In the genomic region with DNA sequence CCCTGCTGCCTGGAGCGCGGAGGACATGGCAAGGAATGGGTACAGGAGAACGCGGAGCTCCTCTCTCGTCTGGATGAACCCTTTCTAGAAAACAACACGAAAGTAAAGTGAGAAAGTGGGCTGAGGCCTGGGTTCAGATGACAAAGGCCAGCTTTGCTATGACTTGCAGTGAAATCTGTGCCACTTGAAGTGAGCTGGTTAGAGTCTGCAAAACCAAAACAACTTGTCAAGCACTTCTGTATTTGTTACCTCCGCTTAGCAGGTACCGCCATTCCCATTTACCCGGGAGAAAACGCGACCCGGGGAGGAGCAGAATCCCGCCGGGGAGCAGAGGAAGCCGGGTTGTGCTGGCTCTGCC, we compare ENCODE assay signal across 8 mouse cellular contexts. TPM values are rescaled to one million over a fixed set of nuclear protein-coding genes. Genes with fewer than 3 reads are reported as not detected.
DNase-seq lines count a peak whose midpoint lies in the region; ATAC-seq and TF ChIP-seq lines count a peak whose summit lies in the region.

No protein-coding gene starts in this region.

- H3K4me1 ChIP-seq in lung, embryonic 14.5 days (ENCODE audit: insufficient read depth) = no peaks in the 10 kb centered on the region
- peaks cover 10% of the 10 kb centered on the region; the same call in 1 of the 2 replicates for H3K4me1 ChIP-seq in forebrain, embryonic 11.5 days (replicated peaks; ENCODE audit: control insufficient read depth, insufficient read depth, low read length)
- peaks cover 13% of the 10 kb centered on the region for H3K4me1 ChIP-seq in limb, embryonic 11.5 days (ENCODE audit: control insufficient read depth, insufficient read depth, low read length)
- H3K4me1 ChIP-seq in neural tube, embryonic 15.5 days = peaks cover 21% of the 10 kb centered on the region

- DNase-seq in lung, embryonic 14.5 days = no peak
- DNase-seq in lung, postnatal 25 days (ENCODE audit: low spot score) = no peak
- no peak for DNase-seq in forebrain, embryonic 11.5 days (ENCODE audit: low spot score)
- DNase-seq in limb, embryonic 11.5 days (ENCODE audit: low spot score) = no peak
- no peak for DNase-seq in left cerebral cortex, postnatal 10 days (ENCODE audit: extremely low spot score in 1 of 2, low spot score in 2 of 2)

- peak overlapping the region; percentile 54 for H3K9ac ChIP-seq in lung, embryonic 14.5 days
- peak overlapping the region; percentile 58; the same call in 1 of the 2 replicates for H3K9ac ChIP-seq in forebrain, embryonic 11.5 days (ENCODE audit: low read length)
- peak overlapping the region; percentile 52; the same call in 1 of the 2 replicates for H3K9ac ChIP-seq in limb, embryonic 11.5 days (ENCODE audit: low read length)
- peak overlapping the region; percentile 60 for H3K9ac ChIP-seq in neural tube, embryonic 15.5 days (replicated peaks)

- 8% methylated on average over 15 of the region's 15 CpGs for WGBS in lung, embryonic 14.5 days
- WGBS in forebrain, embryonic 11.5 days = 6% methylated on average over 15 of the region's 15 CpGs
- WGBS in limb, embryonic 11.5 days = 4% methylated on average over 15 of the region's 15 CpGs
- WGBS in neural tube, embryonic 15.5 days = 6% methylated on average over 15 of the region's 15 CpGs

- no peak for TF ChIP-seq CTCF in lung, embryonic 14.5 days (IDR thresholded peaks at IDR 0.05; ENCODE audit: low read depth)

- H3K4me2 ChIP-seq in lung, embryonic 14.5 days = peak overlapping the region; percentile 96
- H3K4me2 ChIP-seq in forebrain, embryonic 11.5 days (ENCODE audit: low read depth, low read length, severe bottlenecking) = peak overlapping the region; percentile 98
- H3K4me2 ChIP-seq in limb, embryonic 11.5 days (ENCODE audit: low read depth, severe bottlenecking) = peak overlapping the region; percentile 98
- H3K4me2 ChIP-seq in neural tube, embryonic 15.5 days = peak overlapping the region; percentile 88

- peak overlapping the region; percentile 59 for H3K4me3 ChIP-seq in lung, embryonic 14.5 days (ENCODE audit: low read depth, low read length)
- peak overlapping the region; percentile 63 for H3K4me3 ChIP-seq in forebrain, embryonic 11.5 days (ENCODE audit: low read depth, low read length)
- H3K4me3 ChIP-seq in limb, embryonic 11.5 days (ENCODE audit: low read depth, low read length) = peak overlapping the region; percentile 58
- peak overlapping the region; percentile 57 for H3K4me3 ChIP-seq in neural tube, embryonic 15.5 days (replicated peaks)

- intact Hi-C loops in left cerebral cortex, postnatal 10 days (cut with DNase I) = no loop called here

- peaks cover 57% of the 10 kb centered on the region for H3K27me3 ChIP-seq in lung, embryonic 14.5 days (ENCODE audit: insufficient read depth, low read length)
- peaks cover 43% of the 10 kb centered on the region for H3K27me3 ChIP-seq in forebrain, embryonic 11.5 days (ENCODE audit: control insufficient read depth, insufficient read depth, low read length)
- H3K27me3 ChIP-seq in limb, embryonic 11.5 days (ENCODE audit: control insufficient read depth, insufficient read depth, low read length) = peaks cover 39% of the 10 kb centered on the region
- H3K27me3 ChIP-seq in neural tube, embryonic 15.5 days (replicated peaks) = peaks cover 49% of the 10 kb centered on the region

- no peaks in the 10 kb centered on the region for H3K9me3 ChIP-seq in lung, embryonic 14.5 days (ENCODE audit: low read depth, low read length)
- no peaks in the 10 kb centered on the region for H3K9me3 ChIP-seq in forebrain, embryonic 11.5 days (ENCODE audit: control insufficient read depth, low read length)
- H3K9me3 ChIP-seq in limb, embryonic 11.5 days (ENCODE audit: control insufficient read depth, low read length) = no peaks in the 10 kb centered on the region
- no peaks in the 10 kb centered on the region for H3K9me3 ChIP-seq in neural tube, embryonic 15.5 days (replicated peaks)

- ATAC-seq in lung, embryonic 14.5 days (ENCODE audit: insufficient read depth) = no peak
- no peak for ATAC-seq in forebrain, embryonic 11.5 days (replicated peaks; ENCODE audit: low FRiP score)
- ATAC-seq in limb, embryonic 11.5 days (ENCODE audit: insufficient number of reproducible peaks, low FRiP score, low TSS enrichment, low read depth) = 0 out of 2 replicates have a peak, but pooled peaks have one; percentile 1
- ATAC-seq in neural tube, embryonic 15.5 days (ENCODE audit: low FRiP score) = peak; percentile 7; the same call in 1 of the 2 replicates
- ATAC-seq in activated CD4-positive, CD25-positive, alpha-beta regulatory T cell, adult 4 months = no peak
- ATAC-seq in megakaryocyte progenitor cell, adult 5-6 weeks (replicated peaks; ENCODE audit: poor library complexity) = no peak

- no peak overlapping the region for H3K27ac ChIP-seq in lung, embryonic 14.5 days (ENCODE audit: low read depth)
- no peak overlapping the region for H3K27ac ChIP-seq in forebrain, embryonic 11.5 days (ENCODE audit: low read depth, low read length)
- H3K27ac ChIP-seq in limb, embryonic 11.5 days (replicated peaks; ENCODE audit: low read depth, low read length) = no peak overlapping the region
- H3K27ac ChIP-seq in neural tube, embryonic 15.5 days (replicated peaks) = no peak overlapping the region

- no peaks in the 10 kb centered on the region for H3K36me3 ChIP-seq in lung, embryonic 14.5 days (ENCODE audit: insufficient read depth)
- H3K36me3 ChIP-seq in forebrain, embryonic 11.5 days (ENCODE audit: control insufficient read depth, insufficient read depth, low read length) = no peaks in the 10 kb centered on the region
- no peaks in the 10 kb centered on the region for H3K36me3 ChIP-seq in limb, embryonic 11.5 days (ENCODE audit: control insufficient read depth, insufficient read depth, low read length)
- no peaks in the 10 kb centered on the region for H3K36me3 ChIP-seq in neural tube, embryonic 15.5 days

RNA-seq across cellular contexts. Expression of a gene that starts 0.4 kb away (rescaled TPM):
- polyA plus RNA-seq in lung, embryonic 14.5 days (2014; fragmentation: Nextera tagmentation; extraction: Ambion mirVana) = 2.9 and 3.0 TPM in 2 replicates
- 3.6 and 5.5 TPM in 2 replicates for polyA plus RNA-seq in forebrain, embryonic 11.5 days (2014; fragmentation: Nextera tagmentation; extraction: Ambion mirVana)
- polyA plus RNA-seq in limb, embryonic 11.5 days (2014; fragmentation: Nextera tagmentation; extraction: Ambion mirVana) = 6.8 and 7.8 TPM in 2 replicates
- polyA plus RNA-seq in neural tube, embryonic 15.5 days (2015; fragmentation: Nextera tagmentation; extraction: Ambion mirVana) = 3.8 and 5.5 TPM in 2 replicates
- 1 to 10 TPM; 1.4 to 2.3 TPM for total RNA-seq in left cerebral cortex, postnatal 10 days (2021)
- not detected for polyA plus RNA-seq in activated CD4-positive, CD25-positive, alpha-beta regulatory T cell, adult 4 months (2017; shearing (Covaris generic))
- total RNA-seq in megakaryocyte progenitor cell, adult 5-6 weeks (2015) = 0.05 TPM in 2 replicates
- total RNA-seq in megakaryocyte progenitor cell, adult 5-6 weeks (2017) = not detected in 2 replicates

Comparison
In these comparisons a context has a peak if more than half of its experiments do, and no peak if none do; other contexts are left out.
1. ATAC-seq: peak in limb, embryonic 11.5 days (single experiment) and neural tube, embryonic 15.5 days (single experiment); none in lung, embryonic 14.5 days (single experiment), forebrain, embryonic 11.5 days (single experiment), activated CD4-positive, CD25-positive, alpha-beta regulatory T cell, adult 4 months (single experiment) and megakaryocyte progenitor cell, adult 5-6 weeks (single experiment).
2. Peak in every context shown above with its lines, with median percentiles within 50 percentile points of each other: H3K4me2 ChIP-seq, H3K4me3 ChIP-seq and H3K9ac ChIP-seq.